Mouse (Mus musculus) heart, embryonic 14.5 days (tissue): ENCODE results near the gene Cpt2. TPM values are rescaled to one million over a fixed set of nuclear protein-coding genes. Genes with fewer than 3 reads are reported as not detected.
A peak's percentile ranks its signal among the peaks of the same experiment; 100 is the strongest.

Source experiments
- ATAC-seq: fragments of 200-750 bp; cut with Nextera tagmentation; 2 replicates; pipeline ENCODE4 v1.8.0; 2017; ENCODE audit warnings: low read depth, moderate TSS enrichment; ENCODE audit not compliant: insufficient number of reproducible peaks, insufficient read depth, low FRiP score
- H3K27ac ChIP-seq, 2 experiments: fragments of 200-500 bp in 1 of 2; fragments of 300-500 bp in 1 of 2; sonication (generic) in 1 of 2; replicated peaks in 1 of 2; 2 replicates each; pipeline ENCODE4 v1.5.1; 2012 to 2014; ENCODE audit warnings: low read depth in 2 of 2, low read length in 2 of 2, control low read depth in 1 of 2, mild to moderate bottlenecking in 1 of 2, mixed read lengths in 1 of 2; ENCODE audit not compliant: control insufficient read depth in 1 of 2, insufficient read depth in 1 of 2
- H3K27me3 ChIP-seq: fragments of 300-500 bp; sonication (generic); 2 replicates; pipeline ENCODE4 v1.6.1; 2014; ENCODE audit warnings: mild to moderate bottlenecking, low read length, control low read depth; ENCODE audit not compliant: control insufficient read depth, insufficient read depth
- H3K36me3 ChIP-seq: fragments of 300-500 bp; sonication (generic); 2 replicates; pipeline ENCODE4 v1.6.1; 2014; ENCODE audit warnings: mild to moderate bottlenecking, control low read depth, low read length, mixed read lengths; ENCODE audit not compliant: control insufficient read depth, insufficient read depth
- H3K4me1 ChIP-seq, 2 experiments: fragments of 200-500 bp in 1 of 2; fragments of 300-500 bp in 1 of 2; sonication (generic) in 1 of 2; 2 replicates each; pipeline ENCODE4 v1.6.1; 2012 to 2014; ENCODE audit warnings: low read length in 2 of 2, control low read depth in 1 of 2, mixed read lengths in 1 of 2; ENCODE audit not compliant: control insufficient read depth in 2 of 2, insufficient read depth in 2 of 2
- H3K4me2 ChIP-seq: fragments of 300-500 bp; sonication (generic); 2 replicates; pipeline ENCODE4 v1.6.1; 2014; ENCODE audit warnings: mild to moderate bottlenecking, low read length
- H3K4me3 ChIP-seq, 2 experiments: fragments of 200-500 bp in 1 of 2; fragments of 300-500 bp in 1 of 2; sonication (generic) in 1 of 2; 2 replicates each; pipeline ENCODE4 v1.5.1; 2012 to 2014; ENCODE audit warnings: low read length in 2 of 2, mild to moderate bottlenecking in 2 of 2, control low read depth in 1 of 2, low read depth in 1 of 2, moderate library complexity in 1 of 2; ENCODE audit not compliant: control insufficient read depth in 1 of 2, insufficient read depth in 1 of 2
- H3K9ac ChIP-seq: fragments of 300-500 bp; sonication (generic); 2 replicates; pipeline ENCODE4 v1.6.1; 2014; ENCODE audit warnings: mild to moderate bottlenecking, low read length
- H3K9me3 ChIP-seq: fragments of 300-500 bp; sonication (generic); 2 replicates; pipeline ENCODE4 v1.6.1; 2016; ENCODE audit warnings: low read length, control low read depth; ENCODE audit not compliant: control insufficient read depth
- WGBS: fragments of 180-500 bp; shearing (Covaris S2); extraction: QIAGEN DNeasy Blood & Tissue Kit; methylation state at CpG from one replicate; pipeline ENCODE4 v1.1.7; 2014; 5-methylcytosine and 5-hydroxymethylcytosine counted together
- polyA plus RNA-seq: library from polyadenylated mRNA; unstranded; fragments of >200 nt; fragmentation: Nextera tagmentation; extraction: Ambion mirVana; gene quantifications from 2 replicates; pipeline ENCODE4 v1.2.1, GENCODE M21; 2014

Cpt2 gene
- polyA plus RNA-seq, 1 experiment from 2014 or later: 75.6 TPM

DNA sequence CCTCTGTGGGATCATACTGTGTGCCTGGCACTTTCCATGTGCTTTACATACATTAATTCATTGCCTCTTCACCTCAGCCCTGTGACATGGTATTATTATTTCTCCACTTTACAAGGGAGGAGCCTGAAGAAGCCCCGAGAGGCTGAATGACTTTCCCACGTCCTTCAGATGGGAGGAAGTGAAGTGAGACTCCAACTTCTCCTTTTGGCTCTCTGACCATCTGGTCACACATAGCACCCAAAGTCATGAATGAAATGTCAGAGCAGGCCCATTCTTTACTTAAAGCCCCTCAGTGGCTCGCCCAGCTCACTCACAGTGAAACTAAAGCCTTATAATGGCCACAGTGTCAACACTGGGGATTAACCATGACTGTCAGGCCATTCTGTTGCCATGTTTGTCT is 11.8 kb upstream of the Cpt2 start:
- H3K36me3 ChIP-seq: no peaks in the 10 kb centered on the region
- H3K9ac ChIP-seq: no peak overlapping the region
- ATAC-seq: no peak
- no peak overlapping the region for H3K4me2 ChIP-seq
- WGBS: 71% methylated on average over 3 of the region's 3 CpGs
- no peaks in the 10 kb centered on the region for H3K4me1 ChIP-seq
- H3K4me3 ChIP-seq: no peak overlapping the region
- no peak overlapping the region for H3K27ac ChIP-seq
- H3K27me3 ChIP-seq: no peaks in the 10 kb centered on the region
- H3K9me3 ChIP-seq: no peaks in the 10 kb centered on the region

DNA sequence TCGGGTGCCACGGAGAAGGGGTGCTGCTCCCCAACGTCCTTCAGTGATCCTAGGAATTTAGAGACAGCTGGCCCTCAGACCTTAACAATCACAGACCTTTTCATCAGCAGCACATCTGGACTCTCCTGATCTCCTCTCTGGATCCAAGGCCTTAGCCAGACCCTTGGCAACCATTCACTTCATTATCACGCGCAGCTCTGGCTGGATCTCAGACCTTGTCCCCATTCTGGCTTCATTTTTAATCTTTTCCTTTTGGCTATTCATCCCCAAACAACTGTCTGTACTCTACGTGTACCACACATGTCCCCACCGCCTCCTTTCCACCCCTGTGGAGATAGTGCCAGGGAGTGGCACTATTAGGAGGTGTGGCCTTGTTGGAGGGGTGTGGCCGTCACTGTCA is 9.8 kb upstream of the Cpt2 start:
- 71% methylated on average over 8 of the region's 8 CpGs for whole genome bisulfite sequencing
- H3K27me3 ChIP-seq: no peaks in the 10 kb centered on the region
- no peak overlapping the region for H3K27ac ChIP-seq
- no peak overlapping the region for H3K9ac ChIP-seq
- H3K36me3 ChIP-seq: no peaks in the 10 kb centered on the region
- ATAC-seq: no peak
- H3K4me1 ChIP-seq: no peaks in the 10 kb centered on the region
- H3K9me3 ChIP-seq: no peaks in the 10 kb centered on the region
- no peak overlapping the region for H3K4me2 ChIP-seq
- H3K4me3 ChIP-seq: no peak overlapping the region

DNA sequence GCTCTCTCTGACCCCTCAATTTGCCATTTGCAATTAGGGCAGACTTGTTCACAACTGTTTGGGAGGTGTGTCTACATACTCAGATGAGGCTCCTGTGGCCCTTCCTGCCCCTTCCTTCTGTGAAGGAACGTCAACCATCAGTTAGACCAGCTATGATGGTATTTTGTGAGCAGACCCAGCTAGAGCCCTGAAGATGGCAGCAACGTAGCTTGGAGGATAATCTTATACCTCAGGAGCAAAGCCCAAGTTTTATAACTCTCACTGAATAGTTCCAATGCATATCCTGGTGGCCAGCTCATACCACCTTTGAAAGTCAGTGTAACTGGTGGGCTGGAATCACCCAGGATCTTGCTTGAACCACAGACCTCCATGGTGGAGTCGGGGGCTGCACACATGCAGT is 8.0 kb upstream of the Cpt2 start:
- 70% methylated on average over 3 of the region's 3 CpGs for WGBS

DNA sequence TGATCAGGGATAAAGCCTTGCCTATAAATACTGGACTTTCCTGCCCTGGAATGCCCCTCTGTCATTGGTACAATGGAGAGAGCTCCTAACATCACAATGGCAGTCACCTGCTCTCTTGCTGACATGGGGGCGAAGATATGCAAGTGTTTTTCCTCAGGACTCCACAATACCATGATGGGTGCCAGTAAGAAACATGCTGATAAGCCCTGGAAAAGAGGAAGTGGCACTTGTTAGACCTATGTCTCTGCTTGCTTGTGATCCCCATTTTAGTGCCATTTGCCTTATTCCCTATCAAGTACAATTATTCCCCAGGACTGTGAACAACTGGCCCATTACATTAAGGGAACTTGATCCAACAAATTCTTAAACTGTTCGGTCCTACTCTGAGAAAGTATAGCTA is 5.3 kb upstream of the Cpt2 start:
- H3K4me2 ChIP-seq: no peak overlapping the region
- no peaks in the 10 kb centered on the region for H3K36me3 ChIP-seq
- no peaks in the 10 kb centered on the region for H3K9me3 ChIP-seq
- no peak for ATAC-seq
- whole genome bisulfite sequencing: 74% methylated on average over 2 of the region's 2 CpGs
- no peaks in the 10 kb centered on the region for H3K4me1 ChIP-seq
- H3K27me3 ChIP-seq: no peaks in the 10 kb centered on the region
- H3K27ac ChIP-seq: no peak overlapping the region
- H3K4me3 ChIP-seq: no peak overlapping the region
- no peak overlapping the region for H3K9ac ChIP-seq

More for the DNA sequence above, 8.0 kb upstream of the Cpt2 start:
- Histone ChIP-seq H3K4me1 (no peaks in the 10 kb centered on the region), H3K27me3 (no peaks in the 10 kb centered on the region), H3K4me2 (no peak overlapping the region), H3K36me3 (no peaks in the 10 kb centered on the region), H3K9me3 (no peaks in the 10 kb centered on the region), H3K4me3 (no peak overlapping the region), H3K27ac (no peak overlapping the region), H3K9ac (no peak overlapping the region)
- no peak for ATAC-seq

DNA sequence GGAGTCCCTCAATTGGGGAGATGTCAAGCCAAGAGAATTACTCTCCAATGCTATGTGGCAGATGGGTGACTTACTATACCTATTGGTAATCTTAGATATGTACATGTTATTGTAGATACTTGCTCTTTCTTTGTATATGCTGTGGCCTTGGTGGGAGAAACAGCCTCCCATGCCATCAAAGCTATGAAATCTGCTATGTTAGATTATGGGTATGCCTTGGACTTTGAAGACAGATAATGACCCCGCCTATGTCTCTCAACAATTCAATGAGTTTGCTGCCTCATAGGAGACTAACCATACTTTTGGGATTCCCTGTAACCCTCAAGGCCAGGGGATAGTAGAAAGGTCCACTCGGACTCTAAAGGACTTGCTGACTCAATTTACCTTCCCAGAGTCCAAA is 4.9 kb upstream of the Cpt2 start:
- Histone ChIP-seq H3K9me3 (no peaks in the 10 kb centered on the region), H3K9ac (no peak overlapping the region), H3K27me3 (no peaks in the 10 kb centered on the region), H3K4me1 (no peaks in the 10 kb centered on the region), H3K4me2 (no peak overlapping the region), H3K36me3 (no peaks in the 10 kb centered on the region), H3K4me3 (no peak overlapping the region), H3K27ac (no peak overlapping the region)
- ATAC-seq: no peak
- 70% methylated on average over 2 of the region's 2 CpGs for WGBS

DNA sequence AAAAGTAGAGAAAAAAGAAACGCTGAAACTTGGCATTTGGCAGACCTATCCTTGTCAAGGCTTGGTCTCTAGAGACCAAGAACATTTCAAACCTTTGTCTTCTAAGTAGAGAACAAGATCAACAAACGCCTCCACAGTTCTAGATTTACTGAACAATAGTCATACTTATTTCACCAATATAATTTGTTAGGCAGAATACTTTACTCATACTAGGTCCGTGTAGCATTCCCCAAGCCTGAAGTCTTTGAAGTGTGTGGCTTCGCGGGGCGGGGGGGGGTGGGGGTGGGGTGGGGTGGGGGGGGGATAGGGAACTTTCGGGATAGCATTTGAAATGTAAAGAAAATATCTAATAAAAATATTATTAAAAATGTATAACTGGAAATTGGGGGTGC is 389 bp upstream of the Cpt2 start:
- peak overlapping the region; percentile 61 to 72 for H3K4me3 ChIP-seq
- no peak overlapping the region for H3K9ac ChIP-seq
- H3K27me3 ChIP-seq: no peaks in the 10 kb centered on the region
- no peak overlapping the region for H3K27ac ChIP-seq
- 0 out of 2 replicates have a peak, but pooled peaks cover 5% of the 10 kb centered on the region for H3K36me3 ChIP-seq
- no peaks in the 10 kb centered on the region for H3K9me3 ChIP-seq
- no peak for ATAC-seq
- 41% methylated on average over 7 of the region's 7 CpGs for WGBS
- peak overlapping the region; percentile 70 for H3K4me2 ChIP-seq
- H3K4me1 ChIP-seq: peaks cover 11 to 30% of the 10 kb centered on the region in 2 experiments

DNA sequence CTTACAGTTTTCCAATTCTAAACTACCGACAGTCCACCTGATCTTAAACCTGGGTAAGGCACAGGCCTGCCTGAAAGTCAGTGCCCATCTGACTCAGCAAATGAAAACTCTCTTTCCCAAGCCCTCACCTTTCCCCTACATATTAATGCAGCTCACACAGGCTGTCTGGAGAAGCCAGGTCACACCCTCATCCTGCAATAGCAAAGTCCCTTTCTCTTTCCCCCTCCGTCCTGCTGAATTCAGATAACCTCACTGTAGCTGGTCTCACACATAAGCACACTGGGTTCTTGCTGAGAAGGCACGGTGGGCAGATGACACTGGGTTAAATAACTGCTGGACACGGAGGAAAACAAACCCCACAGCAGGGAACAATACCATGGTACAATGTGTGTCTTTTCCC is 1.5 kb downstream of the Cpt2 start:
- H3K36me3 ChIP-seq: 0 out of 2 replicates have a peak, but pooled peaks cover 5% of the 10 kb centered on the region
- no peak for ATAC-seq
- peak overlapping the region; percentile 70 for H3K4me2 ChIP-seq
- H3K27ac ChIP-seq: peak overlapping the region; percentile 31 to 39; a peak in 2 of 4 replicates
- WGBS: 55% methylated on average over 4 of the region's 4 CpGs
- H3K4me3 ChIP-seq: peak overlapping the region in 1 of 2 experiments; percentile 4; a peak in 1 of 4 replicates
- H3K27me3 ChIP-seq: no peaks in the 10 kb centered on the region
- no peaks in the 10 kb centered on the region for H3K9me3 ChIP-seq
- peaks cover 11 to 30% of the 10 kb centered on the region in 2 experiments for H3K4me1 ChIP-seq
- peak overlapping the region; percentile 38 for H3K9ac ChIP-seq

DNA sequence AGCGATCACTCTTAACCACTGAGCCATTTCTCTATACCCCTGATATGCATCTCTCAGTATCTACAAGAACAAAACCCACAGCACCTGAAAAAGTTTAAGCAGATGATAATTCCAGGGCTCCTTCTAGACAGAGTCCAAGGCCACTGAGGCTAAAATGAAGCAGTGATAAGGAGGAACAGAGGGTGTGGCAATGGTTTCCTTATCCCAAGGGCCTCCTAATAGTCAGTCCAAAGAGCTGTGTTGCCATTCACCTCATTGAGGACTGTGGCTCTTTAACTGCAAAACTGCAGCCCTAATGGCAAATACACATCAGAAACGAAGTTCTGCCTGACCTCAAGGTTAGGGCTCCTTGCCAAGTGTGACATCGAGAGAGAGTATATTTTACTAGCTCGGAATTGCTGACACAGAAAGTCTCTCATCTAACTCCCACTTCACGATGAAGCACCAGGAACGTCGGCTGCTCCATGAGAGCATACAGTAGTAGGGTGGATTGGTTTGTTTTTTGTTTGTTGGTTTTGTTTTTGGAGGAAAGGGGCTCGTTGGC is 2.2 kb downstream of the Cpt2 start:
- 45% methylated on average over 8 of the region's 8 CpGs for WGBS
- Histone ChIP-seq H3K9me3 (no peaks in the 10 kb centered on the region), H3K4me2 (no peak overlapping the region), H3K36me3 (0 out of 2 replicates have a peak, but pooled peaks cover 5% of the 10 kb centered on the region), H3K4me3 (no peak overlapping the region), H3K4me1 (peaks cover 11 to 30% of the 10 kb centered on the region in 2 experiments), H3K9ac (no peak overlapping the region), H3K27me3 (no peaks in the 10 kb centered on the region), H3K27ac (no peak overlapping the region)
- no peak for ATAC-seq
